Mouse (Mus musculus): ENCODE measurements at regions not wholly inside any gene's neighbourhood (a gene's known extent, or its start where the extent isn't known, plus 50 kb on each side); places are given as distances from the start of the nearest gene placed in this dataset.

- WGBS: 76% methylated on average over 4 of the region's 4 CpGs
These were observed 158.4 kb upstream of the Shisa6 start for GRCm38 (mm10) chr11:66684181-66684580.

GRCm38 (mm10) chr11:66694651-66695266, 169.0 kb upstream of the Shisa6 start:
- Histone ChIP-seq H3K4me3 (ENCODE audit: low read depth, low read length) (no peak overlapping the region), H3K9me3 (ENCODE audit: control insufficient read depth, low read length) (no peaks in the 10 kb centered on the region), H3K27ac (ENCODE audit: low read depth, low read length) (no peak overlapping the region), H3K36me3 (ENCODE audit: control insufficient read depth, insufficient read depth, low read length) (no peaks in the 10 kb centered on the region), H3K4me1 (replicated peaks; ENCODE audit: control insufficient read depth, insufficient read depth, low read length) (no peaks in the 10 kb centered on the region), H3K27me3 (ENCODE audit: control insufficient read depth, insufficient read depth, low read length) (no peaks in the 10 kb centered on the region), H3K9ac (ENCODE audit: low read length) (no peak overlapping the region), H3K4me2 (ENCODE audit: low read depth, low read length, severe bottlenecking) (no peak overlapping the region)
- DNase-seq (ENCODE audit: low spot score): no peak
- ATAC-seq (replicated peaks; ENCODE audit: low FRiP score): no peak
- WGBS: 67% methylated on average over 5 of the region's 5 CpGs

More at GRCm38 (mm10) chr11:66684181-66684580, 158.4 kb upstream of the Shisa6 start:
- no peak for DNase-seq (ENCODE audit: low spot score)
- Histone ChIP-seq H3K27me3 (ENCODE audit: control insufficient read depth, insufficient read depth, low read length) (no peaks in the 10 kb centered on the region), H3K9me3 (ENCODE audit: control insufficient read depth, low read length) (no peaks in the 10 kb centered on the region), H3K4me3 (ENCODE audit: low read depth, low read length) (no peak overlapping the region), H3K4me1 (replicated peaks; ENCODE audit: control insufficient read depth, insufficient read depth, low read length) (no peaks in the 10 kb centered on the region), H3K36me3 (ENCODE audit: control insufficient read depth, insufficient read depth, low read length) (no peaks in the 10 kb centered on the region), H3K4me2 (ENCODE audit: low read depth, low read length, severe bottlenecking) (no peak overlapping the region), H3K27ac (ENCODE audit: low read depth, low read length) (no peak overlapping the region), H3K9ac (ENCODE audit: low read length) (no peak overlapping the region)
- ATAC-seq (replicated peaks; ENCODE audit: low FRiP score): no peak

- no peak for ATAC-seq (replicated peaks; ENCODE audit: low FRiP score)
- no peak overlapping the region for H3K4me3 ChIP-seq (ENCODE audit: low read depth, low read length)
- DNase-seq (ENCODE audit: low spot score): no peak
- WGBS: 65% methylated on average over 1 of the region's 1 CpGs
- H3K27me3 ChIP-seq (ENCODE audit: control insufficient read depth, insufficient read depth, low read length): no peaks in the 10 kb centered on the region
- H3K4me2 ChIP-seq (ENCODE audit: low read depth, low read length, severe bottlenecking): no peak overlapping the region
- H3K36me3 ChIP-seq (ENCODE audit: control insufficient read depth, insufficient read depth, low read length): no peaks in the 10 kb centered on the region
- H3K9me3 ChIP-seq (ENCODE audit: control insufficient read depth, low read length): no peaks in the 10 kb centered on the region
- H3K9ac ChIP-seq (ENCODE audit: low read length): no peak overlapping the region
- H3K27ac ChIP-seq (ENCODE audit: low read depth, low read length): no peak overlapping the region
- H3K4me1 ChIP-seq (replicated peaks; ENCODE audit: control insufficient read depth, insufficient read depth, low read length): no peaks in the 10 kb centered on the region
These were observed 171.0 kb upstream of the Shisa6 start for GRCm38 (mm10) chr11:66696791-66697190.

GRCm38 (mm10) chr11:66745479-66745878, 166.3 kb upstream of the Pirt start:
- no peaks in the 10 kb centered on the region for H3K9me3 ChIP-seq (ENCODE audit: control insufficient read depth, low read length)
- no peak overlapping the region for H3K4me3 ChIP-seq (ENCODE audit: low read depth, low read length)
- no peak overlapping the region for H3K27ac ChIP-seq (ENCODE audit: low read depth, low read length)
- no peaks in the 10 kb centered on the region for H3K27me3 ChIP-seq (ENCODE audit: control insufficient read depth, insufficient read depth, low read length)
- no peaks in the 10 kb centered on the region for H3K36me3 ChIP-seq (ENCODE audit: control insufficient read depth, insufficient read depth, low read length)
- H3K4me2 ChIP-seq (ENCODE audit: low read depth, low read length, severe bottlenecking): no peak overlapping the region
- DNase-seq (ENCODE audit: low spot score) (peak; percentile 62), ATAC-seq (replicated peaks; ENCODE audit: low FRiP score) (peak; percentile 58; the same call in 1 of the 2 replicates)
- H3K9ac ChIP-seq (ENCODE audit: low read length): no peak overlapping the region
- 45% methylated on average over 1 of the region's 1 CpGs for WGBS
- no peaks in the 10 kb centered on the region for H3K4me1 ChIP-seq (replicated peaks; ENCODE audit: control insufficient read depth, insufficient read depth, low read length)

- Histone ChIP-seq H3K9me3 (ENCODE audit: control insufficient read depth, low read length) (no peaks in the 10 kb centered on the region), H3K4me1 (replicated peaks; ENCODE audit: control insufficient read depth, insufficient read depth, low read length) (no peaks in the 10 kb centered on the region), H3K36me3 (ENCODE audit: control insufficient read depth, insufficient read depth, low read length) (no peaks in the 10 kb centered on the region), H3K27me3 (ENCODE audit: control insufficient read depth, insufficient read depth, low read length) (no peaks in the 10 kb centered on the region), H3K4me2 (ENCODE audit: low read depth, low read length, severe bottlenecking) (no peak overlapping the region), H3K4me3 (ENCODE audit: low read depth, low read length) (no peak overlapping the region), H3K9ac (ENCODE audit: low read length) (no peak overlapping the region), H3K27ac (ENCODE audit: low read depth, low read length) (no peak overlapping the region)
- DNase-seq (ENCODE audit: low spot score) (no peak), ATAC-seq (replicated peaks; ENCODE audit: low FRiP score) (no peak)
- 51% methylated on average over 3 of the region's 3 CpGs for WGBS
These were observed 121.8 kb upstream of the Pirt start for GRCm38 (mm10) chr11:66789997-66790396.

GRCm38 (mm10) chr11:66806887-66807286, 104.9 kb upstream of the Pirt start:
- DNase-seq (ENCODE audit: low spot score): no peak
- Histone ChIP-seq H3K4me1 (replicated peaks; ENCODE audit: control insufficient read depth, insufficient read depth, low read length) (no peaks in the 10 kb centered on the region), H3K4me3 (ENCODE audit: low read depth, low read length) (no peak overlapping the region), H3K4me2 (ENCODE audit: low read depth, low read length, severe bottlenecking) (no peak overlapping the region), H3K9ac (ENCODE audit: low read length) (no peak overlapping the region), H3K9me3 (ENCODE audit: control insufficient read depth, low read length) (no peaks in the 10 kb centered on the region), H3K27ac (ENCODE audit: low read depth, low read length) (no peak overlapping the region), H3K36me3 (ENCODE audit: control insufficient read depth, insufficient read depth, low read length) (no peaks in the 10 kb centered on the region), H3K27me3 (ENCODE audit: control insufficient read depth, insufficient read depth, low read length) (no peaks in the 10 kb centered on the region)
- 91% methylated on average over 5 of the region's 5 CpGs for WGBS
- no peak for ATAC-seq (replicated peaks; ENCODE audit: low FRiP score)

GRCm38 (mm10) chr11:66813310-66813709, 98.5 kb upstream of the Pirt start:
- DNase-seq (ENCODE audit: low spot score): no peak
- Histone ChIP-seq H3K4me1 (replicated peaks; ENCODE audit: control insufficient read depth, insufficient read depth, low read length) (no peaks in the 10 kb centered on the region), H3K27me3 (ENCODE audit: control insufficient read depth, insufficient read depth, low read length) (no peaks in the 10 kb centered on the region), H3K4me3 (ENCODE audit: low read depth, low read length) (no peak overlapping the region), H3K9ac (ENCODE audit: low read length) (no peak overlapping the region), H3K27ac (ENCODE audit: low read depth, low read length) (no peak overlapping the region), H3K9me3 (ENCODE audit: control insufficient read depth, low read length) (no peaks in the 10 kb centered on the region), H3K36me3 (ENCODE audit: control insufficient read depth, insufficient read depth, low read length) (no peaks in the 10 kb centered on the region), H3K4me2 (ENCODE audit: low read depth, low read length, severe bottlenecking) (no peak overlapping the region)
- 83% methylated on average over 5 of the region's 5 CpGs for WGBS
- ATAC-seq (replicated peaks; ENCODE audit: low FRiP score): no peak

- no peaks in the 10 kb centered on the region for H3K36me3 ChIP-seq (ENCODE audit: control insufficient read depth, insufficient read depth, low read length)
- H3K27ac ChIP-seq (ENCODE audit: low read depth, low read length): no peak overlapping the region
- ATAC-seq (replicated peaks; ENCODE audit: low FRiP score) (no peak), DNase-seq (ENCODE audit: low spot score) (no peak)
- no peak overlapping the region for H3K9ac ChIP-seq (ENCODE audit: low read length)
- no peak overlapping the region for H3K4me3 ChIP-seq (ENCODE audit: low read depth, low read length)
- no peaks in the 10 kb centered on the region for H3K4me1 ChIP-seq (replicated peaks; ENCODE audit: control insufficient read depth, insufficient read depth, low read length)
- H3K4me2 ChIP-seq (ENCODE audit: low read depth, low read length, severe bottlenecking): no peak overlapping the region
- no peaks in the 10 kb centered on the region for H3K9me3 ChIP-seq (ENCODE audit: control insufficient read depth, low read length)
- H3K27me3 ChIP-seq (ENCODE audit: control insufficient read depth, insufficient read depth, low read length): no peaks in the 10 kb centered on the region
- WGBS: 73% methylated on average over 4 of the region's 4 CpGs
These were observed 98.0 kb upstream of the Pirt start for GRCm38 (mm10) chr11:66813731-66814130.

GRCm38 (mm10) chr11:66835864-66836263, 75.9 kb upstream of the Pirt start:
- no peaks in the 10 kb centered on the region for H3K27me3 ChIP-seq (ENCODE audit: control insufficient read depth, insufficient read depth, low read length)
- WGBS: 90% methylated on average over 5 of the region's 5 CpGs
- no peak overlapping the region for H3K27ac ChIP-seq (ENCODE audit: low read depth, low read length)
- H3K9me3 ChIP-seq (ENCODE audit: control insufficient read depth, low read length): no peaks in the 10 kb centered on the region
- H3K36me3 ChIP-seq (ENCODE audit: control insufficient read depth, insufficient read depth, low read length): no peaks in the 10 kb centered on the region
- H3K4me3 ChIP-seq (ENCODE audit: low read depth, low read length): no peak overlapping the region
- DNase-seq (ENCODE audit: low spot score) (no peak), ATAC-seq (replicated peaks; ENCODE audit: low FRiP score) (no peak)
- H3K9ac ChIP-seq (ENCODE audit: low read length): no peak overlapping the region
- no peaks in the 10 kb centered on the region for H3K4me1 ChIP-seq (replicated peaks; ENCODE audit: control insufficient read depth, insufficient read depth, low read length)
- no peak overlapping the region for H3K4me2 ChIP-seq (ENCODE audit: low read depth, low read length, severe bottlenecking)
